Mouse (Mus musculus): ENCODE data around the gene Brs3.

Brs3 gene

GRCm38 (mm10) chrX:57042774-57043173 lies at the start of gene Brs3:
Gene Brs3 (plus strand): TSS chrX:57043074.
- DNase-seq (ENCODE audit: low read depth, low spot score), result no peak

- no peak for DNase-seq (ENCODE audit: low read depth, low spot score)
These were observed 30.0 kb upstream of the Brs3 start for GRCm38 (mm10) chrX:57012891-57013290.

GRCm38 (mm10) chrX:57043869-57044268 lies 995 bp downstream of the Brs3 start:
- no peak for DNase-seq (ENCODE audit: low read depth, low spot score)

- DNase-seq (ENCODE audit: low read depth, low spot score), result no peak
These were observed 9.9 kb downstream of the Brs3 start for GRCm38 (mm10) chrX:57052848-57053173.

- DNase-seq (ENCODE audit: low read depth, low spot score), result peak; percentile 75
These were observed 10.5 kb downstream of the Brs3 start, which contains the start of gene Htatsf1 for GRCm38 (mm10) chrX:57053174-57053992. Gene Htatsf1 (plus strand): TSS chrX:57053583.

- no peak for DNase-seq (ENCODE audit: low read depth, low spot score)
These were observed 11.1 kb downstream of the Brs3 start for GRCm38 (mm10) chrX:57053993-57054385.

- peak; percentile 19 for DNase-seq (ENCODE audit: low read depth, low spot score)
These were observed 38.6 kb downstream of the Brs3 start for GRCm38 (mm10) chrX:57081496-57081895.

- no peak for DNase-seq (ENCODE audit: low read depth, low spot score)
These were observed 44.9 kb downstream of the Brs3 start, which contains the start of gene Vgll1 for GRCm38 (mm10) chrX:57087806-57088205. Gene Vgll1 (plus strand): TSS chrX:57088106.

All from 3T3-L1 (cell line).